Mouse (Mus musculus): ENCODE results near the gene Trip11.

The Trip11 gene

GRCm38 (mm10) chr12:101897113-101897512, 16.0 kb downstream of the Trip11 start:
- no peak for DNase-seq (ENCODE audit: low read depth, low spot score)

GRCm38 (mm10) chr12:101893296-101893695, 19.8 kb downstream of the Trip11 start:
- DNase-seq (ENCODE audit: low read depth, low spot score) = no peak

DNA sequence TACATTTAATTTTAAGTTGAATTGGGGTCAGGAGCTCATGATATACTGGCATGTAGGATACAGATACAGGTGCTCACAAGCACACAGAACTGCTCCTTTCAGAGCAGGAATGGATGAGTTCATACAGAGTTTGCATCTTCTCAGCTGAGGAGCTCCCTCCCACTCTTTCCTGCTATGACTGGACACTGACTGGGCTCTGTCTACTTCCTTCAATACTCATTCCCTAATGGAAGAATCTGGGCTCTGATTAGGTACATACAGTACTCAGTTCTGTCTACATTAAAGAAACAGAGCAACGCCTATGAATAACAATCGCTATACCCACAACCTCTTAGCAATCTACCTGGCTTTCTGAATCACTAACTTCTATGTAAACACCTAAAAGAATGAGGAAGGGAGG, 20.2 kb downstream of the Trip11 start:
- DNase-seq (ENCODE audit: low read depth, low spot score) = no peak

DNA sequence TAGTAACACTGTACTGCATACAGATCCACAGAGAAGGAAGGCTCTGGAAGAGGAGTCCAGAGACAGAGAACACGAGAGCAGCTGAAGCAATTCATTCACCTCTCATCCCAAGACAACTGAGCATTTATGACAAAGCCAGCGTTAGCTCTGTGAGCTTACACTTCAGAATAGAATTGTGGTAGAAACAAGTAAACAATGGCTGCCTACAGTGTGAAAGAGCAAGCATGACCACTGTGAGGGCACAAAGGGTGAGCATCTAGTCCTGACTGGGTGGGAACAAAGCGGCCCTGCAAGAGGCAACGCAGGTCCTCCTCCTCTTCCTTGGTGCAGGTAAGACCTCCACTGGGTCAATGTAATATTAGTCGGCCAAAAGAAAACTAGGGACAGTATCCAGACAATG, 22.0 kb downstream of the Trip11 start:
- no peak for DNase-seq (ENCODE audit: low read depth, low spot score)

DNA sequence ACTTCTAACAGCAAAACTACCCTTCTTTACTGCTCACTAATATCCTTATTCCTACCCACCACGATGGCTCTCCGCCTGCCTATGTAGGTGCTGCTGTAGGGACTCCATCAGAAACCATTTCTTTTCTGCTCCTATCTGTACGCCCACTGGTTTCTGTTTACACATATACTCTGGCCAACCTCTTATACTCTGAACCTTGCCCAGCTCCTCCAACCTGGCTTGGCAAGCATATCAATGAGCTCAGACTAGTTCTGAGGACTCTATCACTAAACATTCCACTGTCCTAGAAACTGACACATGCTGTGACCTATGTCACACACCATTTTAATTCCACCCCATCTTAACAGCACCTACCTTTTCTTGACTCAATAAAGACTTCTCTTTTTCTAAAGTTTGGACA, 23.7 kb downstream of the Trip11 start:
- no peak for DNase-seq (ENCODE audit: low read depth, low spot score)

- DNase-seq (ENCODE audit: low read depth, low spot score) = no peak
Observed at GRCm38 (mm10) chr12:101888312-101888711, 24.8 kb downstream of the Trip11 start.

- DNase-seq (ENCODE audit: low read depth, low spot score) = no peak
Observed at GRCm38 (mm10) chr12:101884926-101885325, 28.1 kb downstream of the Trip11 start.

DNA sequence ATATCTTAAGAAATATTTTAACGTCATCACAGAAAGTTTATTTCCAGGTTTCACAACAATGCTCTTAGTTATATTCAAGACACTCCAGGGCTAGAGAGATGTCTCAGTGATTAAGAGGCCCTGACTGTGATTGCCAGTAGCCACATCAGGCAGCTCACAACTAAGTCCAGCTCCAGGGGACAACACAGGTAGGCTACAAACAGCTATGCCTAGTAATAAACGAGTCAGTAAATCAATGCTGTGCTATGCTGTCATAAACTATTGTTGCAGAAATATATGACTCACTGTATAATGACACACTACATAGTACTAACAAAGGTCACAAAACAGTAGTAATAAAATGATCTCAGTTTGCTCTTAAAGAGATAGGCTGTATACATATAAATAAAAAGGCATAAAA, 36.7 kb downstream of the Trip11 start:
- no peak for DNase-seq (ENCODE audit: low read depth, low spot score)

GRCm38 (mm10) chr12:101875107-101875506, 38.0 kb downstream of the Trip11 start:
- DNase-seq (ENCODE audit: low read depth, low spot score) = peak; percentile 35

DNA sequence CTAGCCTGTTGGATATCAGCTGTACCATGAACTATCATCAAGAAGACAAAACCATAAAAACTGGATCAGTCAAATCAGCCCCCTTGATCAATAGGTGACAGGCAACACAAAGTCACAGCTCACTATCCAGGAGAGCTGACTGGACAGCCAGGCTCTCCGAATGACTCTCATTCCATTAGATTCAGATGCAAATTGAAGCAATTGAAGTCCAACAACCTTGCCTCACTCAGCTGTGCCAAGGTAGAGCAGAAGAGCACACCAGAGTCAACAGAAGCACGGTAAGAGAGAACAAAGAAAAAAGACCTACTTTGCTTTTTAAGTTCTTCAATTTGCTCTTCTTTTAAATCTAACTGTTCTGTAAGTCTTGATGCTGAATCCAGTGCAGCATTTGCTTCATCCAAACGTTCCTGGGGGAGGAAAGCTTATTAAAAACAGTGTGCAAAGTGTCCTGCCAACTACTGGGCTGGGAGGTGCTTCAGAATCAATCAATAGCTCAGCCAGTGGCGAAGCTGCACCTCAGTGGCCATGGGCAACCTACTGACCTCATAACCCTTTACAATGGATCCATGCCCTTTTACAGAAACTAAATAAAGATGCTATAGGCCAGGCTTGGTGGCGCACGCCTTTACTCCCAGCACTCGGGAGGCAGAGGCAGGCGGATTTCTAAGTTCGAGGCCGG, 50.6 kb downstream of the Trip11 start:
- no peak for DNase-seq (ENCODE audit: low read depth, low spot score)

DNA sequence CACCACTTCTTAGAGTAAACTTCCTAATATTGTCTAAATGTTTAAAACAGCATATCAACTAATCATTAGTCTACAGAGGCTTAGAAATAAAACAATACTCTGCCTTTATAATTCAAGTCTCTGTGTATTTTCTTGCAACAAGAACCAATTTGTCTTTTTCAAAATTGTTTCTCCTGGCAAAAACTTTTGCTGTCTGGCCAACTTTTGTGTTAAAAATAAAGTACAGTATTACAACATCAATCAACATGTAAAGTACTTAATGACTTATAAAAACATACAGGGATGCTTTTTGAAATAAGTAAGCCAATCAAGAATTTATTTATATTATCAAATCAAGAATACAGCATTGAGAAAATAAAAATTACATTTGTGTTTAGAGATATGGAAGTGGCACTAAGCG, 52.8 kb downstream of the Trip11 start:
- DNase-seq (ENCODE audit: low read depth, low spot score) = no peak

GRCm38 (mm10) chr12:101858011-101858410, 55.1 kb downstream of the Trip11 start:
- DNase-seq (ENCODE audit: low read depth, low spot score) = no peak

DNA sequence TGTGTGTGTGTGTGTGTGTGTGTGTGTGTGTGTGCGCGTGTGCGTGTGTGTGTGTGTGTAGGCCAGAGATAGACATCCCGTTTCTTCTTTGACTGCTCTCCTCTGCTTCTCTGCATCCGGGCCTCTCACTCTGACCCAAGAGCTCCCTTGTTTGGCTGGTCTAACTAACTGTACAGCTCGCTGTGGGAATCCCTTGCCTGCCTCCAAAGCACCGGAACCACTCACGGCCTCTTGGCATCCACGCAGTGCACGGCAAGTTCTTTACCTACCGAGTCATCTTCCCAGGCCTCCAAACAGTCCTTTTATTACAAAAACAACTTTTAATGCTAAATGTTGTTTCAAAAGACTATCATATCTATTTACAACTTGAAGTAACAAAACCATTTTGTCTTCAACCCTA, 58.7 kb downstream of the Trip11 start:
- no peak for DNase-seq (ENCODE audit: low read depth, low spot score)

DNA sequence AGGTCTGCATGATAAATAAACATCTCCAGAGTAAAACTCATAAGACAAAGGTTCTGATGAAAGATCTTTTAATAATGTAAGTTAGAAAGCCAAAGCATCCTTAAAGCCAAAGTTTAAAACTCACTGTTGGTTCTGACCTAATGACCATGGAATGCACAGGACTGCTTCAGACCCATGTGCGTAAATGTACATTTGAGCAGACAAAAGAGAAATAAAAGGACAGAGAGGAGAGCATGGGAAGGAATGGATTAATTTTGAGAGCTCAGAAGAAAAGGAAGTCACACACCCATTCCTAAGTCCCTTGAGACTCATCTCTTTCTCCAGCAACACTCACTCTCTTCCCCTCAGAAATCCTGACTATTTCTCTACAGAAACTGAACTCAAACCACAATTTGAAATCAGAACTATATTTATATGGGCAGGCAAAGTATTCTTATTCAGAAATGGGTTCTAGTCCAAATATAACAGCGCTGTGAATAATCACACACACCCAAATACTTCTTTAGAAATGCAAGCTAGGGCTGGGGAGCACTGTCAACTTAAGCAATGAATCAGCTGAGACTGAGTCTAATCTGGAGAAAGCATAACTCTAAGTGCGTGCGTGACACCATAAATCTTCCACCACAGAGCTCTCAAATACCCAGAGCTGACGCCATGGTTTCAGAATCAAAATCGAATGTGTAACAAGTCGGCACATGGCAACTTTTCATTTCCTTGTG, 61.1 kb downstream of the Trip11 start:
- no peak for DNase-seq (ENCODE audit: low read depth, low spot score)

DNA sequence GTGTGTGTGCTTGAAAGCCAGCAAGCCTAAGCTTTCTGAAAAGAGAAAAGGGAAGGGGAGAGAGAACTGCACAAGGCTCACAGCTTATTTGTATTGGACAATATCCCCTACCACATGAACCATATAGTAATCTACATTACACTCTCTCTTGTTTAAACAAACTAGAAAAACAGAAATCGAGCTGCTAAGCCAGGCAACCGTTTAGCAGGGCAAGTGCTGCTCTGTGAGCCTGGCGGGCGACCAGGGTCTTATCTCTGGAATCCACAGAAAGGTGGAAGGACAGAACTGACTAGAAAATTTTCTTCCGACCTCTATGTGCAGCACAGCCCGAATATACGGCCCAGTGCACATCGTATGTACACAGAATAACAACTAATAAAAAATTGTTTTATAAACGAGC, 61.8 kb downstream of the Trip11 start:
- no peak for DNase-seq (ENCODE audit: low read depth, low spot score)

DNA sequence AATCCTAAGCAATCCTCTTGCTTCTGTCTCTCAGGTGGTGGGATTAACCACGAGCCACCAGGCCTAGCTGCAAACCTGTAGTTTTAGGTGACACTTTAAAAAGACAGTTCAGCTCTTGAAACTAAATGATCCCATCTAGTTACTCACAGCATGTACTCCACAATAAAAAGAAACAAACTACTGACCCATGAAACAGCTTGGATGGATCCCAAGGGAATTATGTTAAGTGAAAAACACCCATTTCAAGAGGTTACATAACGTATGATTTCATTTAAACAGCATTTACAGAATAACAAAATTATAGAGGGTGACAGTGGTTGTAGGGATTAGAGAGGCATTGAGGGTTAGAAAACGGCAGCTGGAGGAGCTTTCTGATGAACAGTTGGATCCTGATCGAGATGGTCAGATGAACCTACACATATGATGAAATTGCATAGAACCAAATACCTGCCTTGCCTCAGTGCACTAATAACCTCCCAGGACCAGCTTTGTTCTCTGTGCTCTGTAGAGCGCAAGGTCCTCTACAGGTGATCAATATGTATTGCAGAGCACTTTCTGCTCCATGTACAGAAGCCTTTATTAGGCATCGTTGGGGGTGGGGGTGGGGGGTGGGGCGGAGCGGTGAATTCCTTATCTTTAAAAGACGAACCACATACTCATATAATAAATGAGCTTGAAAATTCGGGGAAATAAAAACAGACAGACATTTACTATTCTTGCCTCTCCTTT, 76.4 kb downstream of the Trip11 start:
- DNase-seq (ENCODE audit: low read depth, low spot score) = no peak

DNA sequence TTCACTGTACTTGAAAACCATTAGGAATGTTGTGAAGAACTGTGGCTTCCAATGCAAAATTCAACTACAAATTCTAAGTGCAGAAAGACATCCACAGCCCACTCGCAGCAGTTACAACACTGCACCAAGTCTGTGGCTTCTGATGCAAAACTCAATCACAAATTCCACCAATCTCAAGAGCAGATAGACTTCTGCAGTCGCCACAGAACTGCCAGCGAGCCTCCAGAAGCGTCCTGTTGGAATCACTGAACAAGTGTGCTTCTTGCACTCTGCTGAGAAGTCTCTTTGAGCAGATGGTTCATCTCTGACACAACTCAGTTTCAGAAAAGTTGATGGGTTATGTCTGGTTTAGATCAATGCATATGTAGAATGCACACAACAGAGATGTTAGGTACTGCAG, 78.4 kb downstream of the Trip11 start:
- DNase-seq (ENCODE audit: low read depth, low spot score) = no peak

DNA sequence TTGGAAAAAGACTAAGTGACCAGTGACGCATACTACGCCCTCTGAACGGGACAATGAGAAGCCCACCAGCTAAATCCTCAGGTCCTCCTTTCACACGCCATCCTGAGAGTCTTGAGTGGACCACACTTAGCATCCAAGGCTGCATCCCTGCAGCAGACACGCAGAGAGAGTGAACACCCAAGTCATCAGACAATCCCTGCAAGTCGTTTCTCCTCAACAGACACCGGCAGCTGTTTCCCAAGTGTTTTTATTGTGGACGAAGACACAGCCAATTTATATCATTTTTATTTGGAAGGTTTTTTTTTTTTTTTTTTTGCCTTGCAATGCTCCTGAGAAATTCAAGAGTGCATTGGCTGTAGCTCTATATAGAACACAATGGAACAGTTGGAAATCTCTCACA, 79.3 kb downstream of the Trip11 start:
- no peak for DNase-seq (ENCODE audit: low read depth, low spot score)

DNA sequence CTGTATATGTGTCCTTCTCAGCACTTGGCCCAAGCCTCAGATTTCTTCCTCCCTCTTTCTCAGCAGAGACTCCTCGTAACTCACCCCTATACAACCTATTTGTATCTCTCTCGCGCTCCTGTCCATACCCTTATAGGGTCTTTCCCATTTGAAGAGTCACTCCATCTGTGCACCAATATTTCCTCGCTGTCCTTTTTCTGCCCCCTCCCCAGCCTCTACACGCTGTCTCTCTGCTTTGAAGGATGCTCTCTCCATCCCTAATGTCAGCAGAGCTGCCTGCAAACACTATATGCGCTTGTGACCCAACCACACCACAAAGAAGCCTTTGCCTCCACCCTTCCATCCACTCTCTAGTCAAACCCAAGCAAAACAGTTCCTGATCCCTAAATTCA, 80.0 kb downstream of the Trip11 start:
- no peak for DNase-seq (ENCODE audit: low read depth, low spot score)

DNA sequence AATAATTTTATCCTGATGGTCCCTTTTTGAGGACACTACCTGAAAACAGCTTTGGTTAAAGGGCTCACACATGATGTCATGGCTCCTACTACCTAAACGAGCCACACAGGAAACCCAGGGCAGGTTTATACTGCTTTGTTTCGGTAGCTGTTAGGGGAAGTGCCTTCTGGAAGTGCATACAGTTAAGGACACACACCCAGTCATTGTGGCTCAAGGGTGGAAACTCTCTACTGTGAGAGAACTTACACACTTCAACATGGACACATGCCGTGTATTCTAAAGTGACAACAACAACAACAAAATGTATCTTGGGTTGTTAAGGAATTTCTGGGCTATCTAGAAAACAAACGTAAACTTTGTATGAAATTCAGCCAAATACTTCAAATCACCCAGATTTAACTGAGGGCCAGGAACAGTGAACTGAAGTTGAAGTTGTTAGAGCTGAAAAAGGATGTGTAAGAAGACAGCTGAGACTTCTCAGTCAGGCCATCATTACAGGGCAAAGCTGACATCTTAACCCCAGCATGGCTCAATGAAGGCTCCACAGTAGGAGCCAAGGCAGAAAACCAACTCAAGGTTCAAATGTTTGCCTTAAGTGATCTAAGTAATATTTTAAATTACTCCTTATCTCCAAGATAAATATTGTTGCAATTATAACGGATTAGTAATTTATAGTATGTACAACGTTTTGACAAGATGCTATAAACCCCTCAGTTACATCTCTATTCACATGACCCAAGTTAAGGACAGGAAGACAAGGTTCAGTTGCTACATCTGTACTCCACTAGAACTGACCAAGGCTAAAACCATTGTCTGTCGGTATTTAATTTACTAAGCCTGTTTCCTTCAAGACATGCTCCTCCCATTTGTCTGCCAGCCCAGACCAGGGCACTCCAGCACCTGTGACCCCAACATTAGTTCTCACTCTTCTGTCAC, 80.6 kb downstream of the Trip11 start:
- DNase-seq (ENCODE audit: low read depth, low spot score) = no peak

DNA sequence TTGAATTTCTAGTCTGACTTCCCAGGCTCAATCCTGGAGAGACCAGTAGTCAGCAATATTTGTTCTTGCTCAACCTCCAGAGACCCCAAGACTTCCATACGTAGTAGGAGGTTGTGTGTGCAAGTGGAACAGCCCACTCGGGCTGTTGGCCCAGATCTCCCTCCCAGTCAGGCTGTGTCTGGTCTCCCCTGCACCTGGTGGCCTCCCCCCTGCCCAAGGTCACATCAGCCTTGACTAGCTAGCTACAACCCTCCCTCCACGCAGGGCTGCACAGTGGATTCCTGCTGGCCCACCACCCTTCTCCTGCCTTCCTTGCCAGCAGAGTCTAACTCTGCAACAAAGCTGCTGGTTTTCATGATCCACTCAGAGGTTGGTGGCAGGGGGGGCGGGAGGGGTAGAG, 81.8 kb downstream of the Trip11 start:
- no peak for DNase-seq (ENCODE audit: low read depth, low spot score)

DNA sequence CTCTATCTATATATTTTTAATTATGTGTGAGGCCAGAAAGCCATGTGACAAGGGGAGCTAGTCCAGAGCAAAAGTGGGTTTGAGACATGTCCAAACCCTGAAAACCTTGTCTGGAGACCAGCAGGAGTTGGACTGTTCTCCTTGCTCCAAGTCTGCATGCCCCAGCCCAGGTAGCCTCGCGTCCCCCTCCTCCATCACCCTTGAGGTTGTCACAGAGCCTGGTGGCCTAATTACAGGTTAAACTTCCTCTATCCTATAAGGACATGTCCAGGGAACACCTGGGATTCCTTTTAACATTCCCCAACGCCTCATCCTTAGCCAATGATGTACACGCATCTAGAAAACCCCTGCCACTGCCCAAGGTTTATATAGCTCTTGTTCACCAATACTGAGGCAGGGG, 89.9 kb downstream of the Trip11 start:
- DNase-seq (ENCODE audit: low read depth, low spot score) = no peak

All from forelimb bud, embryonic 11.5 days (tissue).